Mouse (Mus musculus) small intestine, adult 2 months (tissue): Measurements from ENCODE around the gene Prr36.

Source experiments
- CTCF ChIP-seq: fragments of 200-500 bp; IDR thresholded peaks from 2 replicates; pipeline ENCODE4 v1.5.1; 2012; ENCODE audit warnings: low read depth, mild to moderate bottlenecking, control low read depth, inconsistent platforms, low read length, moderate library complexity, mixed read lengths; ENCODE audit not compliant: insufficient replicate concordance, insufficient read length; ENCODE audit errors: extremely low read depth
- POLR2A ChIP-seq: fragments of 200-500 bp; IDR thresholded peaks from 2 replicates; pipeline ENCODE4 v1.6.1; 2012; ENCODE audit warnings: low read depth, mild to moderate bottlenecking, control low read depth, inconsistent platforms, low read length, moderate library complexity

GRCm38 (mm10) chr8:4206182-4207015 is 10.9 kb downstream of the Prr36 start:
- TF ChIP-seq CTCF = no peak
- TF ChIP-seq POLR2A = no peak
